Mouse (Mus musculus) E14TG2a.4 (cell line): ENCODE results near the gene Myo18b.

ENCODE experiments used
- H3K27me3 ChIP-seq: 2 replicates; pipeline ENCODE4 v1.6.1; 2014; ENCODE audit warnings: low read length, control low read depth; ENCODE audit not compliant: insufficient read depth
- H3K36me3 ChIP-seq: 2 replicates; pipeline ENCODE4 v1.6.1; 2014; ENCODE audit warnings: low read length, control low read depth; ENCODE audit not compliant: insufficient read depth
- H3K4me1 ChIP-seq: replicated peaks from 2 replicates; pipeline ENCODE4 v1.6.1; 2014; ENCODE audit warnings: low read depth, low read length, control low read depth
- H3K4me3 ChIP-seq: replicated peaks from 2 replicates; pipeline ENCODE4 v1.5.1; 2014; ENCODE audit warnings: mild to moderate bottlenecking, low read length
- H3K9me3 ChIP-seq: 2 replicates; pipeline ENCODE4 v1.6.1; 2014; ENCODE audit warnings: low read length, control low read depth
- CTCF ChIP-seq: conservative IDR thresholded peaks from 2 replicates; pipeline ENCODE4 v1.5.1; 2014; ENCODE audit warnings: low read length
- NANOG ChIP-seq: IDR thresholded peaks from 2 replicates; pipeline ENCODE4 v1.6.1; 2014; ENCODE audit warnings: borderline replicate concordance, low read length, mixed read lengths
- POU5F1 ChIP-seq: IDR thresholded peaks from 2 replicates; pipeline ENCODE4 v1.6.1; 2014; ENCODE audit warnings: low read length, borderline replicate concordance

The Myo18b gene

DNA sequence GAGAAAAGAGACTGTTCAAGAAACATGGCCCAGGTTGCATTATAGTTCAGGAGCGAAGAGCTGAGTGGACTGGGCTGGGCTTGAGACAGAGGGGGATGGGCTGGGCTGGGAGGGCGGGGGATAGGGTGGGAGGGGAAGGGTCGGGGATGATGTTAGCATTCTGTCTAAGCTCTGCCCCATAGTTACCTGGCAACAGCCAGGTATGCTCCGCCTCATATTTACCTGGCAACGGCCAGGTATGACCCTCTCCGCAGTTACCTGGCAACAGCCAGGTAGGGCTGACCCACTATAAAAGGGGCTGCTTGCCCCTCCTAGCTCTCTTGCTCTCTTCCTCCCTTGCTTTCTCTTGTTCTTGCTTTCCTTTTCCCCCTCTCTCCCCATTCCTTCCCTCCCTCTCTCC is 239.4 kb downstream of the Myo18b start:
- peaks cover 26% of the 10 kb centered on the region for H3K4me1 ChIP-seq
- H3K4me3 ChIP-seq = no peak overlapping the region

DNA sequence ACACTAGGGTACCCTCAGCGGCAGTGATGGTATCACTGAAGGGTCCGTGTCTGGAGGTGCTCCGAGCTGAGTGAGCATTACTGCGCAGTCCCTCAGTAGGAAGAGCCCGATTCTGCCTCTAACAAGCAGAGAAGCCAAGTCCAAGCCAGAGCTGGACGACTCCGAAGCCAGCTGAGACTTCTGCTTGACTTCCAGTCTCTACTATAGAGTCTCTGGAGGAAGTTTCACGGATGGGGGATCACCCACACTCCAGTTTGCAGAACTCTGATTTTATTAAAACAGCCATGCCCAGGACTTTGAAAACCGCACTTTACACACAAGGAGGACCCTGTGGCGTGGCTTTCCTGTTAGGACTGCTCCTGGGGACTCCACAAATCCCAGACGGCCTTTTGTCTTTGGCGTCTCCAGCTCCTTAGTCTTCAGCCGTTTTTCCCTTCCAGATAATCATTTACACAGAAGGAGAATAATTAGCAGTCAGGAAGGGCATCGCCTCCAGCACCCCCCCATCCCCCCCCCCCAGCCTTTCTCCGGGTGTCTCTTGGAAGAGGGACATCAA is 240.1 kb downstream of the Myo18b start:
- Histone ChIP-seq H3K36me3 (no peaks in the 10 kb centered on the region), H3K9me3 (0 out of 2 replicates have a peak, but pooled peaks cover under 1% of the 10 kb centered on the region)
- TF ChIP-seq POU5F1 (no peak), NANOG (no peak), CTCF (no peak)

More for the DNA sequence above, 239.4 kb downstream of the Myo18b start:
- peaks cover 18% of the 10 kb centered on the region for H3K27me3 ChIP-seq
- TF ChIP-seq NANOG (no peak), POU5F1 (no peak), CTCF (no peak)
- H3K36me3 ChIP-seq = no peaks in the 10 kb centered on the region
- H3K9me3 ChIP-seq = peaks cover 7% of the 10 kb centered on the region; the same call in 1 of the 2 replicates

DNA sequence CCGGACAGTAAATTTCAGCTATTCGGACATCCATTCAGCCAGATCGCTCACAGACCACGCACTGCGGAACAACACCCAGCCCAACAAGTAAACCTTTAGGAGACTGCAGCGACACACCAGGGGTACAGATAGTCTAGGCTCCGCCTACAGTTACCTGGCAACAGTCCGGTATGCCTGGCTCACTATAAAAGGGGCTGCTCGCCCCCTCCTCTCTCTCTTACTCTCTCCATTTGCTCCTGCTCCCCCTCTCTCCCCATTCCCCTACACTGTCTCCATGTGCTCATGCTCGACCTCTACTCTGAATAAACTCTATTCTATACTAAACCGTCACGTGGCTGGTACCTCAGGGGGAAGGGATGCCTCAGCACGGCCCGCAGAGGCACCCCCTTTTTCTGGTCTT is 240.6 kb downstream of the Myo18b start:
- Histone ChIP-seq H3K36me3 (no peaks in the 10 kb centered on the region), H3K27me3 (peaks cover 18% of the 10 kb centered on the region), H3K4me3 (no peak overlapping the region), H3K9me3 (no peaks in the 10 kb centered on the region), H3K4me1 (peaks cover 19% of the 10 kb centered on the region)
- no peak for TF ChIP-seq NANOG
- no peak for TF ChIP-seq CTCF
- TF ChIP-seq POU5F1 = no peak

More for the DNA sequence above, 240.1 kb downstream of the Myo18b start:
- H3K27me3 ChIP-seq = peaks cover 18% of the 10 kb centered on the region
- peaks cover 23% of the 10 kb centered on the region for H3K4me1 ChIP-seq
- H3K4me3 ChIP-seq = no peak overlapping the region

DNA sequence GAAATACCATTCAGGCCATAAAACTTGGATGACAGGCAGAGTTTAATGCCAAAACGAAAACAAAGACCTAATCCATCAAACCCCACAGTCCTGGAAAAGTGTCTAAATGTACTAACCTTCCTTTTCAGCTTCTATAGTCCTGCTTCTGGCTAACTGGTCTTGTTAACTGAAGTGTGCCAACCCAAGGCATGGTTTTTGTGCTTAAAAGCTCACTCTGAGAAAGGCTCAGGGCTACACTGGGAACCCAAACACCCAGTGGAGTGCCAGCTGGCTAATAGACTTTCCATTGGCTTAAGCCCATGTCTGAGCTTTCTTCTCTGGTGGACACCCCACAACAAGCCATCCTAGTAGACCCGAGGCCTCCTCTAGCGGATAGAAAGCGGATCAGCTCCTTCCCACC is 244.1 kb downstream of the Myo18b start:
- Histone ChIP-seq H3K27me3 (peaks cover 18% of the 10 kb centered on the region), H3K9me3 (no peaks in the 10 kb centered on the region), H3K4me3 (no peak overlapping the region), H3K36me3 (no peaks in the 10 kb centered on the region), H3K4me1 (peaks cover 25% of the 10 kb centered on the region)
- no peak for TF ChIP-seq POU5F1
- no peak for TF ChIP-seq CTCF
- no peak for TF ChIP-seq NANOG

DNA sequence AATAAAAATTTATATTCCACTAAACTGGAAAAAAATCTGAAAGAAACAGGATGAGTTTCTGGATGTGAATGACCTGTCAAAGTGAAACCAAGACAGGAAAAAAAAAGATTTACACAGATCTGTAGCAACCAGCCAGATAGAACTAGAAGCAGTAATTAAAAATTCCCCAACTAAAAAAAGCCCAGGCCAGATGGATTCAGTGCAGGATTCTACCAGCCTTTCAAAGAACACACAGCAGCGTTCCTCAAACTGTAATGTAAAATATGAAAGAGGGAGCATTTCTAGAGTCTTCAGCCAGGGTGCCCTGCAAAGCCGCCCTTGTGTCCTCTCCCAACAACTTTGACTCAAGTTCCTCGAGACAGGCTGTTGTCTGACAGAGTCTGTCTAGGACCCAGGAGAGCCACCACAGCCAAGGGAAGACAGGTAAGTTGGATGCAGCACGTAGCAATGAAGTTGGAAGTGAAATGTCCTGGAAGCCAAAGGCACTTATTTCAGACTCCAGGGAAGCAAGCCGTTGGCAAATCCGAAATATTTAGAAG is 246.9 kb downstream of the Myo18b start:
- Histone ChIP-seq H3K9me3 (no peaks in the 10 kb centered on the region), H3K27me3 (peaks cover 13% of the 10 kb centered on the region; the same call in 1 of the 2 replicates), H3K4me1 (peaks cover 23% of the 10 kb centered on the region), H3K36me3 (no peaks in the 10 kb centered on the region), H3K4me3 (no peak overlapping the region)
- TF ChIP-seq POU5F1 (no peak), NANOG (no peak), CTCF (no peak)

DNA sequence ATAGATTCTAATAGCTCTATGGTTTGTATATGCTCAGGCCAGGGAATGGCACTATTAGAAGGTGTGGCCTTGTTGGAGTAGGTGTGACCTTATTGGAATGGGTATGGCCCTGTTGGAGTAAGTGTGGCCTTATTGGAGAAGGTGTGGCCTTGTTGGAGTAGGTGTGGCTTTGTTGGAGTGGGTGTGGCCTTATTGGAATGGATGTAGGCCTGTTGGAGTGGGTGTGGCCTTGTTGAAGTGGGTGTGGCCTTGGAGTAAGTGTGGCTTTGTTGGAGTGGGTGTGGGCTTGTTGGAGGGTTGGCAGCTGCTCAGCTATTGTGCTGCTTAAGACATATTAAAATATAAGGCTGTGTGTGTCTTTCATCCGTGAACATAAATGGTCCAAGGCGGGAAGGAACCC is 249.3 kb downstream of the Myo18b start:
- H3K9me3 ChIP-seq = no peaks in the 10 kb centered on the region
- peaks cover 11% of the 10 kb centered on the region; the same call in 1 of the 2 replicates for H3K27me3 ChIP-seq
- no peak overlapping the region for H3K4me3 ChIP-seq
- TF ChIP-seq NANOG = no peak
- TF ChIP-seq CTCF = no peak
- TF ChIP-seq POU5F1 = no peak
- no peaks in the 10 kb centered on the region for H3K36me3 ChIP-seq
- peaks cover 32% of the 10 kb centered on the region for H3K4me1 ChIP-seq

DNA sequence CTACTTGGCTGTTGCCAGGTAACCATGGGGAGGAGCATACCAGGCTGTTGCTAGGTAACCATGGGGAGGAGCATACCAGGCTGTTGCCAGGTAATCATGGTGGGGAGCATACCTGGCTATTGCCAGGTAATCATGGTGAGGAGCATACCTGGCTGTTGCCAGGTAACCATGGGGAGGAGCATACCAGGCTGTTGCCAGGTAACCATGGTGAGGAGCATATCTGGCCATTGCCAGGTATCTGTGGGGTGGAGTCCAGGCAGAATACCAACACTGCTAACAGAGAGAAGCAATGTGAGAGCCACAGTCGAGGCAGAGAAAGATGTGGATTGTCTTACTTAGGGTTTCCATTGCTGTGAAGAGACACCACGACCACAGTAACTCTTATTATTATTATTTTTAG is 250.6 kb downstream of the Myo18b start:
- Histone ChIP-seq H3K36me3 (no peaks in the 10 kb centered on the region), H3K27me3 (peaks cover 11% of the 10 kb centered on the region; the same call in 1 of the 2 replicates), H3K4me3 (no peak overlapping the region), H3K9me3 (no peaks in the 10 kb centered on the region), H3K4me1 (peaks cover 41% of the 10 kb centered on the region)
- TF ChIP-seq CTCF = no peak
- no peak for TF ChIP-seq POU5F1
- no peak for TF ChIP-seq NANOG

DNA sequence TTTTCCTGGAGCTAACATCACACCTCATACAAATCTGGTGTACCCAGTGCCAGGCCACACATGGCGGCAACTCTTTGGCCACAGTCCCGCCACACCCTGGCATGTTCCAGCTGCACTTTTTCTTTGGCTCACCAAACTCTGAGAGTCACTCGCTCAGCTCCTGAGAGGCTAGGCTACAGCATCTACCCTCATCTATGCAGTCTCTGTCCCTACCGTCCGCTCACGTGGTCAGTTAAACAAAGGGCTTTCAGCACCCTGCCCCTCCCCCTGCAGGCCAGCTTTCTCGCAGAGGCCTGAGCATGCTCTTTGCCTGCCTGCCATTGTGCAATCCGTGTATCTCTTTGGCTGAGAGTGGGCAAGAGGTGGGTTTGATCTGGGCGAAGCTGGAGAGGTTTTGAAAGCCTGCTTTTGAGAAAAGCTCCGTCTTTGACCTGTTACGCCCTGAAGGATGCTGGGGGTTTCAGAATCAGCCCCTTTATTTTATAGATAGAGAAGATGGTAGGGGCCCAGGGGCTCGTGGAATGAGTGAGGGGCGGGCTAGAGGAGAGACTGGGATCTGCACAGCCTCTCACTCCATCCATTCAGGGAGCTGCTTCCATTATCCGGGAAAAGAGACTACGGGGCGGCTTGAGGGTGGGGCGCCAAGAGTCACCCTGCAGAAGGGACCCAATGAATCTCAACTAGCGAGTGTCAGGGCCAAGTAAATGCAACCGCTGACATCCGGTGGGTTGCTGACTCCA is 252.5 kb downstream of the Myo18b start:
- Histone ChIP-seq H3K9me3 (no peaks in the 10 kb centered on the region), H3K4me3 (peak overlapping the region; percentile 49), H3K4me1 (peaks cover 55% of the 10 kb centered on the region), H3K27me3 (peaks cover 16% of the 10 kb centered on the region; the same call in 1 of the 2 replicates), H3K36me3 (no peaks in the 10 kb centered on the region)
- TF ChIP-seq POU5F1 (no peak), NANOG (no peak), CTCF (no peak)
